Mouse (Mus musculus) cortical plate, adult 2 months (tissue): ENCODE measurements around the gene March1.

Experiments
- CTCF ChIP-seq: fragments of 200-500 bp; IDR thresholded peaks from 2 replicates; pipeline ENCODE4 v1.5.1; 2011; ENCODE audit warnings: mild to moderate bottlenecking, control low read depth, low read length; ENCODE audit not compliant: insufficient read depth; ENCODE audit errors: extremely low read depth
- POLR2A ChIP-seq: fragments of 200-500 bp; IDR thresholded peaks from 2 replicates; pipeline ENCODE4 v1.6.1; 2011; ENCODE audit warnings: mild to moderate bottlenecking, low read length, control low read depth; ENCODE audit not compliant: insufficient read depth; ENCODE audit errors: extremely low read depth

DNA sequence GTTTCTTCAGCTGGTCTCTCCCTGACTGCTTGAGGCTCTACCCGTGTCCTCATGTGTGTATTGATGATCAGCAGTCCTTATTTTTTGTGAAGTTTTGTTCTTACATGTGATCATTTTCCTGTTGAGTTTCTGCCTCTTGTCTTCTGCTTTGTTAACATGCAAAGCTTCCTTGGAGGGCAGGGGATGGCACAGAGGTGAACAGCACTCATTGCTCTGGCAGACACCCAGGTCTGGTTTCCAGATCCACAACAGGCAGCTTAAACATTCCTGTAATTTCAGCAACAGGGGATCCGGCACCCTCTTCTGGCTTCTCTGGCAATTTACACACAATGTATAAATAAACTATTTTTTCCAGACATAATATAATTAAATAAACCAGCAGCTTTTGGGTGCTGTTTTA is 652.4 kb downstream of the March1 start:
- TF ChIP-seq CTCF: no peak
- TF ChIP-seq POLR2A: no peak
